Mouse (Mus musculus) adrenal gland, adult 2 months (tissue): ENCODE results near the gene Dnajb5. TPM values are rescaled to one million over a fixed set of nuclear protein-coding genes. Genes with fewer than 3 reads are reported as not detected.
"Not testable (repeated sequence)": the region's sequence is repeated elsewhere in the genome, so short reads cannot be mapped to it uniquely, and the experiment has no call there.

Source experiments
- DNase-seq: peaks from one replicate; pipeline ENCODE4 v3.0.0; 2021
- polyA plus RNA-seq: library from polyadenylated mRNA; depleted of rRNA; stranded (reverse); fragments of >200 nt; gene quantifications from 2 replicates; pipeline ENCODE4 v1.2.3, GENCODE M21; 2012; rRNA removed
- total RNA-seq, 2 experiments: library from RNA; stranded (reverse); gene quantifications; 2 replicates each; pipeline ENCODE4 v1.2.3; 2021

Dnajb5 gene
- total and polyA plus RNA-seq, 3 experiments = 7.4 to 18.3 (median 17.7) TPM

GRCm38 (mm10) chr4:42972952-42973351, 23.3 kb downstream of the Dnajb5 start:
- DNase-seq = no peak

DNA sequence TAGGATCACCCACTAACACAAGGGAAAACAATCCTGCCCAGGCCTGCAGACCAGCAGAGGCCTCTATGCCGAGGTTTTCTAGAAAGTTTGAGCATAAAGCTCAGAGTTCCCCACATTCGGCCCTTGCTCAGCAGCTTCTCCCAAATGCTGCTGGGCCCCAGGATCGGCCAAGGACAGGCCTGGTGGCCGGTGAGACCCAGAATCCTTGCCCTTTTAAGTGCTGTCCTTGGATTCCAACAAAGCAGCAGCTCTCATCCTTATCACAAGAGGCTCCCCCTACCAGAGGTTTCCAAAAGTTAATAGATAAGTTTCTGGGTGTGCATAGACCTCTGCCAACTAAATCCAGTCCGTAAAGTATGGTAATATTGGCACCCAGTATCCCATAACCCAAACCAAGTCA, 24.3 kb downstream of the Dnajb5 start:
- DNase-seq = peak; percentile 23

GRCm38 (mm10) chr4:42978062-42978461, 28.4 kb downstream of the Dnajb5 start:
- no peak for DNase-seq

DNA sequence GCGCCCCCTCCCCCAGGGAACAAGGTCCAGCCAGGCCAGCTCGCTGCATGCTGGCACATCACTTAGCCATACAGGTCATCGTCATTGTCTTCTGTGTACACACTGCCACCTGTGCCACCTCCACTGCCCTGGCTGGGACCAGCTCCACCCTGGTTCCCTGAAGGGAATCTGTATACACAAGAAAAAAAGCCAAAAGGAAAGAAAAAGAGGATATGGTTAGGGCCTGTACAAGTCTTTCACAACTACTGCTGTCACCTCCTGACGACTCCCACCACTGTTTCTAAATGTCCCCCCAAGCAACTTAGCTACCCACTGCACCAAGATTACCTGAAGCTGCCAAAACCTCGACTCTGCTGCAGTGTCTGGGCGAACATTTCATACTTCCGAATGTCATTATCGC, 30.9 kb downstream of the Dnajb5 start:
- not testable (repeated sequence) for DNase-seq

GRCm38 (mm10) chr4:42988296-42988695, 38.7 kb downstream of the Dnajb5 start:
- no peak for DNase-seq

DNA sequence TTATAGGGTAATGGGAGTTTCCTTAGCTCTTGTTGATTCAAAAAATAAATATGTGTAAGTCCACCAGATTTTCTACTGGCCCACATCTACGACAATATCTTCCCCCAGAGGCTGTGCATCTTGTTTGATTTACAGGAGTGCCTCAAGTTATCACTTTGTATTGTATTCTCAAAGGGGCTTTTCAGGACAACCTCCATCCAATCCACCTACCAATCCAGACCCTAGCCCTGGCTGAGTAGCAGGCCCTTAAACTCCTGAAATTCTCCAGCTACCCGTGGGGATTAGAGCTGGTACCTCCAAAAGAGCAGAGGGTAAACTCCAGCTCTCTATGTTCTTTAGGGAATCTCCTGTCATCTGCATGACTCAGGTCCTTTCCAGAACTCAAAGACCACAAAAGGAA, 48.4 kb downstream of the Dnajb5 start:
- DNase-seq = no peak

DNA sequence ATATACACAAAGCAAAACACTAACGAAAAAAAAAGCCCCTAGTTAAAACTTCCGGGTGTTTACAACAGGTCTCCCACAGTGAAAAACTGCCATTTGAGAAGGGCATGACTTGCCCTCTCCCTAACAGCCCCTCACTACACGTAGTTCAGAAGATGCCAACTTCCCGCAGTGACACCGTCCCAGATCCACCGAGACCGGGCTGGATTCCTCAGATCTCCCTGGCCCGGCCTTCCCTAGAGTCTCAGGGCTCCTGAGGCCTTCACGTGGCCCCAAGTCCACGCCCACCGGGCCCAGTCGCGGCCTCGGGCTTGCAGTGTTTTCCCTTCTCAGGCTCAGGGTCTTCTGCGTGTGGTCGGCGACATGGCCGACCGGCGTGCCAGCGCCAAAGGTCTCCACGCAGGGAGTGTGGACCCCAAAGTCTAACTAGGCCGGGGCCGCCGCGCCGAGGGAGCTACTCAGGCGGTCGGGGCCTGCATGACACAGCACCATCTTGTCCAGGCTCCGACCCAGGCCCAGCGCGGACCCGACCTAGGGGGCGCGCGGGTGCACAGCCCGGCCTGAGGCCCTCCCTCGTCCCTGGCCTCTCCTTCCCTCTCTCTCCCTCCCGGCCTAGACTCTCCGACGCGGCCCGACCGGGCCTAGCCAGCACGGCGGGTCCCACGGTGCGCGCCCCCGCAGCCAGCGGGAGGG, 50.0 kb downstream of the Dnajb5 start:
- peak; percentile 91 for DNase-seq

- peak; percentile 100 for DNase-seq
Observed at GRCm38 (mm10) chr4:43000141-43000986, 50.8 kb downstream of the Dnajb5 start, which contains the start of gene Vcp. TSS of gene Vcp (minus strand) at chr4:43000507.

- DNase-seq = no peak
Observed at GRCm38 (mm10) chr4:43001272-43001671, 51.7 kb downstream of the Dnajb5 start.

GRCm38 (mm10) chr4:43002756-43003439, 53.3 kb downstream of the Dnajb5 start:
- no peak for DNase-seq

DNA sequence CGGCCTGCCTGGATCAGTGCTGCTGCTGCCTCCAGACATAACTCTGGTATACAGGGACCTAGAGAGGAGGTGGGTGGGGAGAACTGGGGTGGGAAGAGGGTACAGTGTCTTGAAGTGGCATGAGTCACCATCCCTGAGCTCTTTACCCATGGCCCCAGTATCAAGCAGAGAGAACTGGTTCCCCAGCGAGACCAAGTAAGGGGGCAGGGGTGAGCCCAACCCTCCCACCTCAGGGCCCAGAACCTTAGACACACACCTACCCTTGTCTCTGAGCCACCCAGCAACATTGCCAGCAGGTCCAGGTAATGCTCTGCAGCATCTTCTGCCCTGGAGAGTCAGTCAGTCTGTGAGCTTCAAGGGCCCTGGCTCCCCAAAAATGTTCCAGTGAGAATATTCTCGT, 55.3 kb downstream of the Dnajb5 start:
- DNase-seq = no peak

DNA sequence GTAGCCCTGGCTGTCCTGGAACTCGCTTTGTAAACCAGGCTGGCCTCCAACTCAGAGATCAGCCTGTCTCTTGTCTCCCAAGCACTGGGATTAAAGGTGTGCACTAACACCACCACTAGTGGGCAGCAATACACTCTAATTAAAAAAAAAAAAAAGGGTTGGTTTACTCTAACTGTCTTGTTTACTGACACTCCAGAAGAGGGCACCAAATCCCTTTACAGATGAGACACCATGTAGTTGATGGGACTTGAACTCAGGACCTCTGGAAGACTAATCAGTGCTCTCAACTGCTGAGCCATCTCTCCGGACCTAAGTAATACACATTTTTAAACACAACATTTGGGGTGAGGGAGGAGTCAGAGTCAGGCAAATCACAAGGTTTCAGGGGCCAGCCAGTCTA, 56.2 kb downstream of the Dnajb5 start:
- DNase-seq = no peak

Other genes starting within 250 kb of the Dnajb5 start
- gene 4930578G10Rik, start 214.3 kb upstream of the Dnajb5 start, total RNA-seq = under 1 TPM in 1 of 2 experiments, not detected in 1; 0.55 TPM
- gene 4930578G10Rik, start 214.3 kb upstream of the Dnajb5 start, polyA plus RNA-seq = 0.26 TPM in 1 of 2 replicates, not detected in the other
- 1 to 10 TPM; 1.8 to 6.7 TPM for gene Ccl19, start 193.2 kb upstream of the Dnajb5 start, total RNA-seq
- 25.5 and 29.5 TPM in 2 replicates for gene Ccl19, start 193.2 kb upstream of the Dnajb5 start, polyA plus RNA-seq
- 10 to 100 TPM in 1 of 2 experiments, 1 to 10 TPM in 1; 5.7 to 12.2 TPM for gene Ccl21a, start 175.8 kb upstream of the Dnajb5 start, total RNA-seq
- 2.3 and 3.8 TPM in 2 replicates for gene Ccl21a, start 175.8 kb upstream of the Dnajb5 start, polyA plus RNA-seq
- not detected for gene Fam205a1, start 95.9 kb upstream of the Dnajb5 start, total RNA-seq
- gene Fam205a1, start 95.9 kb upstream of the Dnajb5 start, polyA plus RNA-seq = not detected in 2 replicates
- gene Gm12394, start 93.0 kb upstream of the Dnajb5 start, total RNA-seq = under 1 TPM in 1 of 2 experiments, not detected in 1; 0.14 TPM
- not detected in 2 replicates for gene Gm12394, start 93.0 kb upstream of the Dnajb5 start, polyA plus RNA-seq
- gene Fam205c, start 75.6 kb upstream of the Dnajb5 start, total RNA-seq = under 1 TPM in 1 of 2 experiments, not detected in 1; 0.17 TPM
- gene Fam205c, start 75.6 kb upstream of the Dnajb5 start, polyA plus RNA-seq = not detected in 2 replicates
- gene Phf24, start 33.2 kb upstream of the Dnajb5 start, total RNA-seq = 1 to 10 TPM in 1 of 2 experiments, under 1 TPM in 1; 0.92 to 2.6 TPM
- gene Phf24, start 33.2 kb upstream of the Dnajb5 start, polyA plus RNA-seq = 1.8 and 3.1 TPM in 2 replicates
- gene 1700022I11Rik, start 19.8 kb downstream of the Dnajb5 start, total RNA-seq = not detected
- gene 1700022I11Rik, start 19.8 kb downstream of the Dnajb5 start, polyA plus RNA-seq = not detected in 2 replicates
- gene Vcp, start 50.7 kb downstream of the Dnajb5 start, total RNA-seq = 100 to 1,000 TPM; 305 to 320 TPM
- gene Vcp, start 50.7 kb downstream of the Dnajb5 start, polyA plus RNA-seq = 671 and 857 TPM in 2 replicates
- gene Fancg, start 60.7 kb downstream of the Dnajb5 start, total RNA-seq = 1 to 10 TPM; 7.7 to 8.9 TPM
- 10.8 and 13.5 TPM in 2 replicates for gene Fancg, start 60.7 kb downstream of the Dnajb5 start, polyA plus RNA-seq
- 10 to 100 TPM; 16.5 to 20.2 TPM for gene Pigo, start 76.0 kb downstream of the Dnajb5 start, total RNA-seq
- gene Pigo, start 76.0 kb downstream of the Dnajb5 start, polyA plus RNA-seq = 21.3 and 25.4 TPM in 2 replicates
- 100 to 1,000 TPM; 227 to 252 TPM for gene Stoml2, start 81.9 kb downstream of the Dnajb5 start, total RNA-seq
- gene Stoml2, start 81.9 kb downstream of the Dnajb5 start, polyA plus RNA-seq = 192 and 291 TPM in 2 replicates
- gene Fam214b, start 96.4 kb downstream of the Dnajb5 start, total RNA-seq = 10 to 100 TPM; 51.5 TPM
- 42.1 and 43.5 TPM in 2 replicates for gene Fam214b, start 96.4 kb downstream of the Dnajb5 start, polyA plus RNA-seq
- gene Unc13b, start 109.1 kb downstream of the Dnajb5 start, total RNA-seq = 10 to 100 TPM; 10.6 to 11.1 TPM
- gene Unc13b, start 109.1 kb downstream of the Dnajb5 start, polyA plus RNA-seq = 6.0 and 8.6 TPM in 2 replicates